Mouse (Mus musculus): ENCODE results near the gene Plekhh2. TPM values are rescaled to one million over a fixed set of nuclear protein-coding genes. Genes with fewer than 3 reads are reported as not detected.

Plekhh2 gene
- polyA plus RNA-seq, 1 experiment from 2014 or later, result 8.0 TPM

- H3K4me2 ChIP-seq (ENCODE audit: low read depth, low read length), result no peak overlapping the region
- DNase-seq (ENCODE audit: low spot score) (peak; percentile 91), ATAC-seq (ENCODE audit: low read depth) (peak; percentile 37; the same call in 1 of the 2 replicates)
- H3K27ac ChIP-seq (replicated peaks; ENCODE audit: low read depth, low read length), result peak overlapping the region; percentile 74
- 23% methylated on average over 2 of the region's 2 CpGs for WGBS
- H3K9ac ChIP-seq (ENCODE audit: low read depth, low read length), result no peak overlapping the region
- H3K4me1 ChIP-seq (ENCODE audit: control insufficient read depth, insufficient read depth, low read length), result peaks cover 9% of the 10 kb centered on the region; the same call in 1 of the 2 replicates
- H3K4me3 ChIP-seq (ENCODE audit: low read depth, low read length), result no peak overlapping the region
- H3K9me3 ChIP-seq (ENCODE audit: control insufficient read depth, low read length), result no peaks in the 10 kb centered on the region
- H3K36me3 ChIP-seq (ENCODE audit: control insufficient read depth, insufficient read depth, low read length), result 0 out of 2 replicates have a peak, but pooled peaks cover 15% of the 10 kb centered on the region
- H3K27me3 ChIP-seq (replicated peaks; ENCODE audit: control insufficient read depth, insufficient read depth, low read length), result no peaks in the 10 kb centered on the region
These were observed 111.2 kb downstream of the Plekhh2 start for GRCm38 (mm10) chr17:84622873-84623272.

DNA sequence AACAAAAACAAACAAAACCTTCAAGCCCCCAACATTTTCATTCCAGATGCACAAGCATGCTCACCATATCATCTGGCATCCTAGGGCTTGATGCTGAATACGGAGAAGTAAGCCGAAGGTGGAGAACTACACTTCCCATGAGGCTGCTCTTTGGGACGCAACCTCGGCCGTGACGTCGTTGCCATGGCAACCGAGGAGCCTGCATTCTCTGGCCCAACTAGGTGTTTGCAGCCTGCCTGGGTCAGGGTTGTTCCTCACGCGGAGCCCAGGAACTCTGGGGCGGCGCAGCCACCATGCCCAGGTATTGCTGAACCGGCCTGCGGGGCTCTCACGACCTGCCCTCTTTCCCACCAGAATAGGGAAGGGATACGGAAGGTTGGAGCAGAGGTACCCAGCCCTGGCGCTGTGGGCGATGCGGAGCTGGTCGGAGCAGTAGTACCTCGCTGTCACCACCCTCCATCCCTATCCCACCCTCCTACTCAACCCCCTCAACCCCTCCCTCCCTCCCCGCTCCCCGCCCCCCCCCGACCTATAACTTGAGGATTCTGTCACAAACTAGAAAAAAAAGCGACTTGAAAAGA is 114.7 kb downstream of the Plekhh2 start, which contains the start of gene Dync2li1:
Gene Dync2li1 (plus strand): TSS at position 221 of the 581 bp plus-strand sequence.
- peak within 1 kb of the TSS; percentile 64 for H3K4me3 ChIP-seq (ENCODE audit: low read depth, low read length)
- peak within 1 kb of the TSS; percentile 74 for H3K4me2 ChIP-seq (ENCODE audit: low read depth, low read length)
- no peaks in the 10 kb centered on the region for H3K9me3 ChIP-seq (ENCODE audit: control insufficient read depth, low read length)
- no peaks in the 10 kb centered on the region for H3K36me3 ChIP-seq (ENCODE audit: control insufficient read depth, insufficient read depth, low read length)
- H3K27me3 ChIP-seq (replicated peaks; ENCODE audit: control insufficient read depth, insufficient read depth, low read length), result no peaks in the 10 kb centered on the region
- under 1% methylated on average over 22 of the region's 25 CpGs for WGBS
- H3K9ac ChIP-seq (ENCODE audit: low read depth, low read length), result peak within 1 kb of the TSS; percentile 68
- peak within 1 kb of the TSS; percentile 78 for H3K27ac ChIP-seq (replicated peaks; ENCODE audit: low read depth, low read length)
- ATAC-seq (ENCODE audit: low read depth) (peak; percentile 98), DNase-seq (ENCODE audit: low spot score) (peak; percentile 99)
- peaks cover 9% of the 10 kb centered on the region; the same call in 1 of the 2 replicates for H3K4me1 ChIP-seq (ENCODE audit: control insufficient read depth, insufficient read depth, low read length)

DNA sequence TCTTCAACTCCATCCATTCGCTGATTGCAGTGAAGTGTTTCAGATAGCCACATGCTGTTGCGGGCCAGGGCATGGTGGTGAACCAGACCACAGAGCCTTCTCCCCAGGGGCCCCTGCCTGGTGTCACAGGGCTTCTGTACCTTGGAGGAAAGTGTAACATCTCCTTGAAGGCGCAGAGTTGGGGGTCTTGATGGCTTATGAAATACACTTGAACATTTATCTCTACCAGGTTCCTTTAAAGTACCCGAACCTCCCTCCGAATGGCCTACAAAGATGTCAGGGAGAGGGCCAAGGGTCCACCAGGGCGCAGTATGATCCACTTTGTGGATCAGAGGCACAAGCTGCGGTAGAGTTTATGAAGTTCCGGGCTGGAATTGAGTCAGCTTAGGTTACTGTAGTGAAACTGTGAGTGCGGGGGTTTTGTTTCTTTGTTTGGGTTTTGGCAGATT is 115.2 kb downstream of the Plekhh2 start:
- WGBS, result 18% methylated on average over 9 of the region's 9 CpGs
- Histone ChIP-seq H3K4me1 (ENCODE audit: control insufficient read depth, insufficient read depth, low read length) (peaks cover 9% of the 10 kb centered on the region; the same call in 1 of the 2 replicates), H3K4me2 (ENCODE audit: low read depth, low read length) (peak overlapping the region; percentile 74), H3K36me3 (ENCODE audit: control insufficient read depth, insufficient read depth, low read length) (no peaks in the 10 kb centered on the region), H3K27me3 (replicated peaks; ENCODE audit: control insufficient read depth, insufficient read depth, low read length) (no peaks in the 10 kb centered on the region), H3K9me3 (ENCODE audit: control insufficient read depth, low read length) (no peaks in the 10 kb centered on the region), H3K27ac (replicated peaks; ENCODE audit: low read depth, low read length) (peak overlapping the region; percentile 78; the same call in 1 of the 2 replicates), H3K9ac (ENCODE audit: low read depth, low read length) (peak overlapping the region; percentile 68), H3K4me3 (ENCODE audit: low read depth, low read length) (peak overlapping the region; percentile 64)
- peak; percentile 61 for DNase-seq (ENCODE audit: low spot score)
- ATAC-seq (ENCODE audit: low read depth), result peak; percentile 42

- Histone ChIP-seq H3K9me3 (ENCODE audit: control insufficient read depth, low read length) (no peaks in the 10 kb centered on the region), H3K4me2 (ENCODE audit: low read depth, low read length) (peak overlapping the region; percentile 74), H3K4me3 (ENCODE audit: low read depth, low read length) (no peak overlapping the region), H3K4me1 (ENCODE audit: control insufficient read depth, insufficient read depth, low read length) (peaks cover 9% of the 10 kb centered on the region; the same call in 1 of the 2 replicates), H3K27me3 (replicated peaks; ENCODE audit: control insufficient read depth, insufficient read depth, low read length) (no peaks in the 10 kb centered on the region), H3K9ac (ENCODE audit: low read depth, low read length) (no peak overlapping the region), H3K27ac (replicated peaks; ENCODE audit: low read depth, low read length) (no peak overlapping the region; the same call in 1 of the 2 replicates), H3K36me3 (ENCODE audit: control insufficient read depth, insufficient read depth, low read length) (no peaks in the 10 kb centered on the region)
- 75% methylated on average over 10 of the region's 10 CpGs for WGBS
- no peak for DNase-seq (ENCODE audit: low spot score)
- ATAC-seq (ENCODE audit: low read depth), result no peak
These were observed 116.0 kb downstream of the Plekhh2 start for GRCm38 (mm10) chr17:84627721-84628120.

- no peak overlapping the region for H3K4me3 ChIP-seq (ENCODE audit: low read depth, low read length)
- no peaks in the 10 kb centered on the region for H3K9me3 ChIP-seq (ENCODE audit: control insufficient read depth, low read length)
- H3K36me3 ChIP-seq (ENCODE audit: control insufficient read depth, insufficient read depth, low read length), result no peaks in the 10 kb centered on the region
- no peaks in the 10 kb centered on the region for H3K27me3 ChIP-seq (replicated peaks; ENCODE audit: control insufficient read depth, insufficient read depth, low read length)
- WGBS, result 66% methylated on average over 9 of the region's 9 CpGs
- DNase-seq (ENCODE audit: low spot score) (no peak), ATAC-seq (ENCODE audit: low read depth) (no peak)
- H3K4me2 ChIP-seq (ENCODE audit: low read depth, low read length), result no peak overlapping the region
- H3K4me1 ChIP-seq (ENCODE audit: control insufficient read depth, insufficient read depth, low read length), result peaks cover 6% of the 10 kb centered on the region; the same call in 1 of the 2 replicates
- no peak overlapping the region for H3K9ac ChIP-seq (ENCODE audit: low read depth, low read length)
- H3K27ac ChIP-seq (replicated peaks; ENCODE audit: low read depth, low read length), result no peak overlapping the region
These were observed 116.9 kb downstream of the Plekhh2 start for GRCm38 (mm10) chr17:84628611-84629010.

GRCm38 (mm10) chr17:84631836-84632235 is 120.1 kb downstream of the Plekhh2 start:
- H3K27ac ChIP-seq (replicated peaks; ENCODE audit: low read depth, low read length), result no peak overlapping the region
- no peaks in the 10 kb centered on the region for H3K27me3 ChIP-seq (replicated peaks; ENCODE audit: control insufficient read depth, insufficient read depth, low read length)
- DNase-seq (ENCODE audit: low spot score) (no peak), ATAC-seq (ENCODE audit: low read depth) (no peak)
- no peak overlapping the region for H3K4me2 ChIP-seq (ENCODE audit: low read depth, low read length)
- 88% methylated on average over 6 of the region's 6 CpGs for WGBS
- no peak overlapping the region for H3K9ac ChIP-seq (ENCODE audit: low read depth, low read length)
- no peak overlapping the region for H3K4me3 ChIP-seq (ENCODE audit: low read depth, low read length)
- H3K4me1 ChIP-seq (ENCODE audit: control insufficient read depth, insufficient read depth, low read length), result peaks cover 6% of the 10 kb centered on the region; the same call in 1 of the 2 replicates
- H3K36me3 ChIP-seq (ENCODE audit: control insufficient read depth, insufficient read depth, low read length), result no peaks in the 10 kb centered on the region
- no peaks in the 10 kb centered on the region for H3K9me3 ChIP-seq (ENCODE audit: control insufficient read depth, low read length)

DNA sequence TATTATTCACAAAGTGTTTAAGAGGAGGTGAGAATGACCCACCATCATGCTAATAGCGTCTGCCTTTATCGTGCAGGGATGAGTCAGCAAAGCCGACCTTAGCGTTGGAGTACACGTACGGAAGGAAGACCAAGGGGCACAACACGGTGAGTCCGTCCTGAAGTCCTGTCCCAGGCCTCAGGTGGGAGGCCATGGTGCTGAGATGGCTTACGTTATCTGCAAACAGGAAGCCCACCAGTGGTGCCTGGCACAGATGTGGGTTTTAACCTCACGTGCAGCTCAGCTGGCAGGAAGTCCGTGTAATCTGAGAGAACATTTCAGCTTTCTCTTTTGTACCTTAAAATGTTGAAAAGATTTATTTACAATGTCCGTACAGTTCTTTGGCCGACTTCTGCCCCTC is 121.7 kb downstream of the Plekhh2 start:
- Histone ChIP-seq H3K4me1 (ENCODE audit: control insufficient read depth, insufficient read depth, low read length) (no peaks in the 10 kb centered on the region), H3K4me3 (ENCODE audit: low read depth, low read length) (no peak overlapping the region), H3K4me2 (ENCODE audit: low read depth, low read length) (no peak overlapping the region), H3K36me3 (ENCODE audit: control insufficient read depth, insufficient read depth, low read length) (no peaks in the 10 kb centered on the region), H3K27ac (replicated peaks; ENCODE audit: low read depth, low read length) (no peak overlapping the region), H3K9me3 (ENCODE audit: control insufficient read depth, low read length) (no peaks in the 10 kb centered on the region), H3K9ac (ENCODE audit: low read depth, low read length) (no peak overlapping the region), H3K27me3 (replicated peaks; ENCODE audit: control insufficient read depth, insufficient read depth, low read length) (no peaks in the 10 kb centered on the region)
- ATAC-seq (ENCODE audit: low read depth) (no peak), DNase-seq (ENCODE audit: low spot score) (no peak)
- WGBS, result 70% methylated on average over 13 of the region's 13 CpGs

GRCm38 (mm10) chr17:84636328-84636727 is 124.6 kb downstream of the Plekhh2 start:
- no peaks in the 10 kb centered on the region for H3K27me3 ChIP-seq (replicated peaks; ENCODE audit: control insufficient read depth, insufficient read depth, low read length)

DNA sequence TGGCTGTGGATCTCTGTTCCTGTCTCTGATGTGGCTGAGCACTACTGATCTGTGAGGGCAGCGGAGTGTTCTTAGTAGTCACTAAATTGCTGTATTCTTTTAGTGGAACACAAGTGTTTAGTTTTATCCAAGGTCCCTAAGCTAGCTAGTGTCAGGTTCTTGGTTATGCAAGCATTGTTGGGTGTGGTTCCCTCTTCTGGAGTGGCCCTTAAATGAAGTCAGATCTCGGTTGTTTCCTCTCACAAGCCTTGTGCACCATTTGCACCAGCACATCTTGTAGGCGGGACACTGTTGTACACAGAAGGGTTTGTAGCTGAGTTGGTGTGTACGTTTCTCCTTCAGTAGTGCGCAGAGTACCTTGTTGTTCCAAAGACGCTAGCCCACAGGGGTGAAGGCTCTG is 126.3 kb downstream of the Plekhh2 start:
- H3K4me2 ChIP-seq (ENCODE audit: low read depth, low read length), result no peak overlapping the region
- no peak overlapping the region for H3K4me3 ChIP-seq (ENCODE audit: low read depth, low read length)
- no peaks in the 10 kb centered on the region for H3K27me3 ChIP-seq (replicated peaks; ENCODE audit: control insufficient read depth, insufficient read depth, low read length)
- 0 out of 2 replicates have a peak, but pooled peaks cover 4% of the 10 kb centered on the region for H3K36me3 ChIP-seq (ENCODE audit: control insufficient read depth, insufficient read depth, low read length)
- no peaks in the 10 kb centered on the region for H3K9me3 ChIP-seq (ENCODE audit: control insufficient read depth, low read length)
- no peak for DNase-seq (ENCODE audit: low spot score)
- H3K27ac ChIP-seq (replicated peaks; ENCODE audit: low read depth, low read length), result no peak overlapping the region
- ATAC-seq (ENCODE audit: low read depth), result no peak
- no peaks in the 10 kb centered on the region for H3K4me1 ChIP-seq (ENCODE audit: control insufficient read depth, insufficient read depth, low read length)
- whole genome bisulfite sequencing, result 93% methylated on average over 6 of the region's 6 CpGs
- H3K9ac ChIP-seq (ENCODE audit: low read depth, low read length), result no peak overlapping the region

More at GRCm38 (mm10) chr17:84636328-84636727, 124.6 kb downstream of the Plekhh2 start:
- Histone ChIP-seq H3K36me3 (ENCODE audit: control insufficient read depth, insufficient read depth, low read length) (0 out of 2 replicates have a peak, but pooled peaks cover 4% of the 10 kb centered on the region), H3K9me3 (ENCODE audit: control insufficient read depth, low read length) (no peaks in the 10 kb centered on the region), H3K4me3 (ENCODE audit: low read depth, low read length) (no peak overlapping the region), H3K4me1 (ENCODE audit: control insufficient read depth, insufficient read depth, low read length) (no peaks in the 10 kb centered on the region), H3K27ac (replicated peaks; ENCODE audit: low read depth, low read length) (no peak overlapping the region), H3K4me2 (ENCODE audit: low read depth, low read length) (no peak overlapping the region), H3K9ac (ENCODE audit: low read depth, low read length) (no peak overlapping the region)
- peak; percentile 54 for DNase-seq (ENCODE audit: low spot score)
- 56% methylated on average over 8 of the region's 8 CpGs for WGBS
- no peak for ATAC-seq (ENCODE audit: low read depth)
